Mouse (Mus musculus) megakaryocyte-erythroid progenitor cell, adult 5-6 weeks (primary cell): ENCODE measurements at regions not wholly inside any gene's neighbourhood (a gene's known extent, or its start where the extent isn't known, plus 50 kb on each side); places are given as distances from the start of the nearest gene placed in this dataset.

ENCODE experiments used
- ATAC-seq: replicated peaks from 2 replicates; pipeline ENCODE4 v1.8.0; 2016; ENCODE audit warnings: mild to moderate bottlenecking, inconsistent platforms; ENCODE audit not compliant: severe bottlenecking, poor library complexity, low FRiP score, low TSS enrichment

GRCm38 (mm10) chr8:8231308-8231985 is 429.6 kb downstream of the Efnb2 start:
- no peak for ATAC-seq

- ATAC-seq, result no peak
Observed at GRCm38 (mm10) chr8:8225994-8226393, 435.0 kb downstream of the Efnb2 start.

- ATAC-seq, result no peak
Observed at GRCm38 (mm10) chr8:8225175-8225830, 435.7 kb downstream of the Efnb2 start.

- no peak for ATAC-seq
Observed at GRCm38 (mm10) chr8:8220395-8221031, 440.5 kb downstream of the Efnb2 start.

- ATAC-seq, result no peak
Observed at GRCm38 (mm10) chr8:8219701-8220394, 441.2 kb downstream of the Efnb2 start.

GRCm38 (mm10) chr8:8193036-8193435 is 468.0 kb downstream of the Efnb2 start:
- ATAC-seq, result no peak

- ATAC-seq, result no peak
Observed at GRCm38 (mm10) chr8:8186046-8186445, 475.0 kb downstream of the Efnb2 start.

- ATAC-seq, result no peak
Observed at GRCm38 (mm10) chr8:8183233-8183622, 477.8 kb downstream of the Efnb2 start.

GRCm38 (mm10) chr8:8182616-8183232 is 478.3 kb downstream of the Efnb2 start:
- ATAC-seq, result no peak

- ATAC-seq, result no peak
Observed at GRCm38 (mm10) chr8:8182108-8182507, 478.9 kb downstream of the Efnb2 start.

- no peak for ATAC-seq
Observed at GRCm38 (mm10) chr8:8174286-8174685, 486.8 kb downstream of the Efnb2 start.

- no peak for ATAC-seq
Observed at GRCm38 (mm10) chr8:8168674-8169073, 492.4 kb downstream of the Efnb2 start.

GRCm38 (mm10) chr8:8168250-8168649 is 492.8 kb downstream of the Efnb2 start:
- ATAC-seq, result no peak

- no peak for ATAC-seq
Observed at GRCm38 (mm10) chr8:8147527-8147926, 513.5 kb downstream of the Efnb2 start.

GRCm38 (mm10) chr8:8142933-8143495 is 518.0 kb downstream of the Efnb2 start:
- ATAC-seq, result no peak

- no peak for ATAC-seq
Observed at GRCm38 (mm10) chr8:8142461-8142860, 518.6 kb downstream of the Efnb2 start.

- ATAC-seq, result no peak
Observed at GRCm38 (mm10) chr8:8139720-8140119, 521.3 kb downstream of the Efnb2 start.

GRCm38 (mm10) chr8:8133001-8133785 is 527.8 kb downstream of the Efnb2 start:
- ATAC-seq, result no peak

- ATAC-seq, result no peak
Observed at GRCm38 (mm10) chr8:8131961-8132376, 529.1 kb downstream of the Efnb2 start.
